Mouse (Mus musculus) hindbrain, embryonic 11.5 days (tissue): ENCODE measurements around the gene Celf2. TPM values are rescaled to one million over a fixed set of nuclear protein-coding genes. Genes with fewer than 3 reads are reported as not detected.

Experiments
- ATAC-seq: fragments of 200-750 bp; cut with Nextera tagmentation; 2 replicates; pipeline ENCODE4 v1.8.0; 2017; ENCODE audit warnings: mild to moderate bottlenecking, moderate TSS enrichment, moderate library complexity; ENCODE audit not compliant: low FRiP score
- DNase-seq: peaks from one replicate; pipeline ENCODE4 v3.0.0-alpha.2; 2015; ENCODE audit warnings: low spot score
- H3K27ac ChIP-seq: fragments of 300-500 bp; sonication (generic); 2 replicates; pipeline ENCODE4 v1.5.1; 2014; ENCODE audit warnings: mild to moderate bottlenecking, low read depth, low read length
- H3K27me3 ChIP-seq: fragments of 300-500 bp; sonication (generic); 2 replicates; pipeline ENCODE4 v1.6.1; 2014; ENCODE audit warnings: mild to moderate bottlenecking, low read length, moderate library complexity, mixed read lengths; ENCODE audit not compliant: control insufficient read depth, insufficient read depth
- H3K36me3 ChIP-seq: fragments of 300-500 bp; sonication (generic); 2 replicates; pipeline ENCODE4 v1.6.1; 2014; ENCODE audit warnings: mild to moderate bottlenecking, low read length, moderate library complexity, mixed read lengths; ENCODE audit not compliant: control insufficient read depth, insufficient read depth
- H3K4me1 ChIP-seq: fragments of 300-500 bp; sonication (generic); replicated peaks from 2 replicates; pipeline ENCODE4 v1.6.1; 2014; ENCODE audit warnings: low read length, mixed read lengths; ENCODE audit not compliant: control insufficient read depth, insufficient read depth
- H3K4me2 ChIP-seq: fragments of 300-500 bp; sonication (generic); replicated peaks from 2 replicates; pipeline ENCODE4 v1.6.1; 2014; ENCODE audit warnings: mild to moderate bottlenecking, low read depth, low read length
- H3K4me3 ChIP-seq: fragments of 300-500 bp; sonication (generic); 2 replicates; pipeline ENCODE4 v1.5.1; 2014; ENCODE audit warnings: low read depth, low read length
- H3K9ac ChIP-seq: fragments of 300-500 bp; sonication (generic); 2 replicates; pipeline ENCODE4 v1.6.1; 2014; ENCODE audit warnings: low read depth, low read length
- H3K9me3 ChIP-seq: fragments of 300-500 bp; sonication (generic); 2 replicates; pipeline ENCODE4 v1.6.1; 2016; ENCODE audit warnings: low read length; ENCODE audit not compliant: control insufficient read depth
- whole genome bisulfite sequencing: fragments of 180-500 bp; shearing (Covaris S2); extraction: QIAGEN DNeasy Blood & Tissue Kit; methylation state at CpG from one replicate; pipeline ENCODE4 v1.1.7; 2014; 5-methylcytosine and 5-hydroxymethylcytosine counted together
- polyA plus RNA-seq: library from polyadenylated mRNA; unstranded; fragments of >200 nt; fragmentation: Nextera tagmentation; extraction: Ambion mirVana; gene quantifications from 2 replicates; pipeline ENCODE4 v1.2.1, GENCODE M21; 2014

Gene Celf2
- polyA plus RNA-seq, 1 experiment from 2014 or later: 82.4 TPM

DNA sequence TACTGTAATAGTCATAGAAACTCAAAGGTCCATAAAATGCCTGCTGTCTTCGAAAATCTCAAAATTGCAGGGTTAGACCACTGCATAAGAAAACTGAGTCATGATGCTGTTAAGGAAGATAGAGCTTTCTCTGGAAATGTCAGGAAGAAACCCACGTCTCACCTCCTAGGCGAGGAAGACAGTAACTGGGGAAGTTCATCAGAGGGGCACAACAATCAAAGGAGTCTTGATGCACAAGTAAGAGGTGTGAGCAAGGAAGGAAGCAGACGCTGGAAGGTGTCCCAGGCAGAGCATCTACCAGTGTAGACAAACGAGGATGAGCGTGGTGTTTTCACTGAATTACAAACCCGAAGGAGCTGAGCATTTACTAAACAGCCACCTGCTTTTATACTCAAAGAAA lies 282.6 kb downstream of the Celf2 start:
- Histone ChIP-seq H3K27ac (no peak overlapping the region), H3K9me3 (no peaks in the 10 kb centered on the region), H3K36me3 (no peaks in the 10 kb centered on the region), H3K4me3 (no peak overlapping the region), H3K4me2 (no peak overlapping the region), H3K27me3 (no peaks in the 10 kb centered on the region), H3K9ac (no peak overlapping the region), H3K4me1 (0 out of 2 replicates have a peak, but pooled peaks cover 4% of the 10 kb centered on the region)
- ATAC-seq: no peak
- DNase-seq: no peak
- WGBS: 91% methylated on average over 7 of the region's 7 CpGs

DNA sequence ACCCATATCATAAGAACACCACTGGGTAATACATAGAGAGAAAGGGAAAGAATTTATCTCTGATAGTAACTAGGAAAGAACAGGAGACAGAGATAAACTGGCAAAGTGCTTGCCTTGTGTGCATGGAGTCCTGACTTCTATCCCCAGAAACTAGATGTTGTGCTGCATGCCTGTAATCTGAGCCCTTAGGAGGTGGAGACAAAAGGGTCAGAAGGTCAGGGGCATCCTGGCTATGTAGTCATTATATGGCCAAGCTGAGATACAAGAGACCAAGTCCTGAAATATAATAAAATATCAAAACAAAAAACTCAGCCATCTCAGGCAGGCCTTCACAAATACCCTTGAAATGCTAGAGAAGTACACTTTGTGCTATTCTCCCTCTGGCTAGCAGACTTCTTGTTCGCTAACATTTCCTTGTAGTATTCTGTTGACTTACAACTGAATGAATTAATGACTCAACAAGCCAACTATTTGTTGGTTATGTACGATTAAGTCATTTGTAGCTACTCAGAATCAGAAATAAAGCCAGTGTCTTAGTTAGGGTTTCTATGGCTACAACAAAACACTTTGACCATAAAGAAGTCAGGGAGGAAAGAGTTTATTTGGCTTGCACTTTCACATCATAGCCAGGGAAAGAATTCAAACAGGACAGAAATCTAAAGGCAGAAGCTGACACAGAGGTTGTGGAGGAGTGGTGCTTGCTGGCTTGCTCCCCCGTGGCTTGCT lies 284.9 kb downstream of the Celf2 start:
- no peaks in the 10 kb centered on the region for H3K9me3 ChIP-seq
- whole genome bisulfite sequencing: 79% methylated on average over 3 of the region's 3 CpGs
- no peak overlapping the region for H3K4me2 ChIP-seq
- 0 out of 2 replicates have a peak, but pooled peaks cover 4% of the 10 kb centered on the region for H3K4me1 ChIP-seq
- ATAC-seq: no peak
- H3K4me3 ChIP-seq: no peak overlapping the region
- H3K36me3 ChIP-seq: no peaks in the 10 kb centered on the region
- H3K27ac ChIP-seq: no peak overlapping the region
- H3K9ac ChIP-seq: no peak overlapping the region
- H3K27me3 ChIP-seq: no peaks in the 10 kb centered on the region
- no peak for DNase-seq

DNA sequence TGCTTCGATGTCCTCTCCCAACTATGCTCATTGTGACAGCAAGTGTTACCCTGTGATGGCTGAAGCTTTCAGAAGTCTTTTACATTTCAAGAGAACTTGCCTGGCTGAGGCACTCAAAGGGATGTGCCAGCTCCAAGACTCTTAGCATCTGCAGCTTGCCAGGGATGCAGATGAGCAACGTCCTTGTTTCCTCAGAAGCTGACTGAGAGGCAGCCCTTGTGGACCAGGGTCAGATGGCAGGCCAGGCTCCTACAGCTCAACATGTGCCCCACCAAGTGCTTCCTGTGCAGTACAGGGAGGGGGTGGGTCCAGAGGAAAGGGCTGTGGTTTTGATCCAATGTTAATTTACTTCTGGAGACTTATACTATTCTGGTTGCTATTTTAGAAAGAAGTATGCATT lies 285.8 kb downstream of the Celf2 start:
- Histone ChIP-seq H3K9ac (no peak overlapping the region), H3K4me3 (no peak overlapping the region), H3K27ac (no peak overlapping the region), H3K27me3 (no peaks in the 10 kb centered on the region), H3K4me2 (no peak overlapping the region), H3K36me3 (no peaks in the 10 kb centered on the region), H3K4me1 (0 out of 2 replicates have a peak, but pooled peaks cover 4% of the 10 kb centered on the region), H3K9me3 (no peaks in the 10 kb centered on the region)
- no peak for DNase-seq
- no peak for ATAC-seq
- 40% methylated on average over 2 of the region's 2 CpGs for WGBS

DNA sequence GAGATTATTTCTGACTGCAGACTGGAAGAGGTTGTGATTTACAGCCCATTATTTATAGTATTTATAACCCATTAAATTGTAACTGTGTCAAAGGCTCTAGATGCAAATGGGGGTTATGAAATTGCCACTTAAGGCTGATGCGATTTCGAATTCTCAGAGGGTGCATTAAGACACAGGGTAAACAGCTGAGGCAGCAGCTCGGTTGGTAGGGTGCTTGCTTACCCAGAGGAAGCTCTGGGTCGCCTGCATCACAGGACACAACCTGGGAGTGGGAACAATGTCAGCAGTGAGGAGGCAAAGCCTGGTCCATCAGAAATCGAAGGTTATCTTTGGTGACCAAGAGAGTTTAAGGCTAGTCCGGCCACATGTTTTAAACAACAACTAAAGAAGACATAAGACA lies 286.5 kb downstream of the Celf2 start:
- H3K9me3 ChIP-seq: no peaks in the 10 kb centered on the region
- ATAC-seq: peak; percentile 72
- 0 out of 2 replicates have a peak, but pooled peaks cover 4% of the 10 kb centered on the region for H3K4me1 ChIP-seq
- H3K27me3 ChIP-seq: no peaks in the 10 kb centered on the region
- 76% methylated on average over 6 of the region's 6 CpGs for WGBS
- H3K9ac ChIP-seq: no peak overlapping the region
- 0 out of 2 replicates have a peak overlapping the region, but pooled peaks have one; percentile 17 for H3K27ac ChIP-seq
- no peaks in the 10 kb centered on the region for H3K36me3 ChIP-seq
- H3K4me3 ChIP-seq: no peak overlapping the region
- DNase-seq: no peak
- H3K4me2 ChIP-seq: no peak overlapping the region

DNA sequence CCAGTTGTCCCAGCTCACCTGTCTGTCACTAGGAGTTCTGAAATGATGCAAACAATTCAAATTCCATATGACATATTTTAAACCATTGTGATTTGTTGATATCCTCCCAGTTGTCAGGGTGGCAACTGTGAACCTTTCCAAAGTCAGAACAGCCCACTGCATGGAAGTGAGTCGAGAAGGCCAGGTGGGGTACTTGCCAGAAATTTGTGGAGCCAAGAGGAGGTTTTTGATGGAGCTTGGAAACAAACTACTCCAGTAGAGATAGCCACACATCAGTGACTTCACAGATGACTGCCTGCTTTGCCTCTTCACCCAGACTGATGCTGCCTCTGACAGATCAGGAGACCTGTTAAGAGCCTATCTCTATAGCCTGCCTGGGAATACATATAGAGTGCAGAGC lies 287.5 kb downstream of the Celf2 start:
- 0 out of 2 replicates have a peak, but pooled peaks cover 4% of the 10 kb centered on the region for H3K4me1 ChIP-seq
- no peaks in the 10 kb centered on the region for H3K9me3 ChIP-seq
- H3K9ac ChIP-seq: no peak overlapping the region
- ATAC-seq (peak; percentile 34; the same call in 1 of the 2 replicates), DNase-seq (no peak)
- no peak overlapping the region for H3K4me2 ChIP-seq
- H3K27ac ChIP-seq: no peak overlapping the region
- H3K27me3 ChIP-seq: no peaks in the 10 kb centered on the region
- WGBS: 85% methylated on average over 1 of the region's 1 CpGs
- H3K4me3 ChIP-seq: no peak overlapping the region
- H3K36me3 ChIP-seq: no peaks in the 10 kb centered on the region

DNA sequence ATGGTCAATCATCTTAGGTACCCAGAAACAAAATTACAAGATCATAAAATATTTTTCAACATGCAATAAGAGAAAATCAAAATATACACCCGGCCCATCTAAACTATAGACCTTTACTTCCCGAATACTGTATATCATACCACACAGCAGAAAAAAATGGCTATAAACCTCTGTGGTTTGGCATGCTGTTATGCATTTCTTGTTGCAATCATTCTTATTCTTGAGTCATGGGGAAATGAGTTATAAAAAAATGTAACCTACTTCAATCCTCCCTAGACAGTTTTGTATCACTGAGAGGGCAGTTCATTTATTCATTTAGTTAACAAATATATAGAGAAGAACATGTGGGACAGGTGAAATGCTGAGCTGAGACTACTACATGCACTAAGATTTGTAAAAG lies 291.3 kb downstream of the Celf2 start:
- DNase-seq (no peak), ATAC-seq (no peak)
- H3K9me3 ChIP-seq: no peaks in the 10 kb centered on the region
- H3K4me2 ChIP-seq: no peak overlapping the region
- no peak overlapping the region for H3K27ac ChIP-seq
- H3K4me1 ChIP-seq: no peaks in the 10 kb centered on the region
- H3K27me3 ChIP-seq: no peaks in the 10 kb centered on the region
- no peak overlapping the region for H3K9ac ChIP-seq
- no peaks in the 10 kb centered on the region for H3K36me3 ChIP-seq
- no peak overlapping the region for H3K4me3 ChIP-seq
- 89% methylated on average over 2 of the region's 2 CpGs for WGBS

DNA sequence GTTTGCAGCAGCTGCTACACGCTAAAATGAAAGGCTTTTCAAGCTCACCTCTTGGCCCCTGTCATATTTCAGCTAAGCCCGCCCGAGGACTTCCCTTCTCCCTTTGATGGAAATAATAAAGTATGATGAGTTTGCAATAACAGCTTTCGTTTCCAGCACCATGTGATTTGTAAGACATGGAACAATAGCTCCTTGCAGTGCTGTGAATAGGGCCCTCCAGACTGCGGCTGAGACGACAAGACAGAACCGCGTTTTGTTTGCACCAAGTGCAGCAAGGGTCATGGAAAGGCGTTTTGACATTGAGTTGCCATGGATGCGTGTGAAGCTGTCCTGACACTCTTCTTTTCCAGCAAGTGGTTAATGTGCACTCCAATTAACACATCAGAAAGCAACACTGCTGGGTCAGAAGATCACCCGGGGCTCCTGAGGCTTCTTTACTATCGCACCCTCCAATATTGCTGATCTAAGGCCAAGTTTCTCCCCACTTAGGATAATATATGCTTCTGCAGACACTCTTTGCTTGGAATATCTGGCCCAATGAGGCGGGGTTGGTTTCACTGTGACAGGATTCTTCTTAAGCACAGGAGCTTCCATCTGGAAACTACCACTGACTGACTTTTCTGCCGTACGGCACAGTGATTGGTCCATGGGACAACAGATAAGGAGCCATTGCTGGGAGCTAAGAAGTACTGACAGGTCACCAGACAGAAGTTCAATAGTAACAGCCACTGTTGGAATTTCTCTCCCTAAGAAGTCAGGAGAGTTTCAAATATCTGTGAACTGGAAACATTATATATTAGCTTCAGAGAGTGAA lies 301.5 kb downstream of the Celf2 start:
- peak; percentile 96 for ATAC-seq
- 30% methylated on average over 15 of the region's 15 CpGs for WGBS
- H3K9ac ChIP-seq: no peak overlapping the region
- peak overlapping the region; percentile 7; the same call in 1 of the 2 replicates for H3K4me2 ChIP-seq
- no peaks in the 10 kb centered on the region; the same call in 1 of the 2 replicates for H3K4me1 ChIP-seq
- no peaks in the 10 kb centered on the region for H3K36me3 ChIP-seq
- H3K27ac ChIP-seq: peak overlapping the region; percentile 30; the same call in 1 of the 2 replicates
- H3K4me3 ChIP-seq: no peak overlapping the region
- no peaks in the 10 kb centered on the region for H3K9me3 ChIP-seq
- DNase-seq: peak; percentile 63
- no peaks in the 10 kb centered on the region for H3K27me3 ChIP-seq

DNA sequence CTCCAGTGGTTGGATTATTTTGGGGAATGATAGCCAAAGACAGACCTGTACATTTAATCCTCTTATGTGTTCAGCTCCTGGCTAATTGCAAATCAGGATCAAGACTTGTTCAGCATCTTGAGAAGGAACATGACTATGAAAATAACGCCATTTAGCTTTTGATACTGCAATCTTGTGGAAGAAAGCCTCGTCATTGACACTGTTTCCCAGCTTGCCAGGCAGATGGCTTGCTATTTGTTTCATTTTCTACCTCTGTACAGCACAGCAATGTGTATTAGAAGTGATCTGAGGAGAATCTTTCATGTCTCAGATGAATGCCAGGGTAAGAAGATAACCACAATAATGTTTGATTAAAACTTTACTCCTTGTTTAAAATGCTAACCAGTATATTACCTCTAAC lies 315.9 kb downstream of the Celf2 start:
- H3K4me3 ChIP-seq: no peak overlapping the region
- H3K4me1 ChIP-seq: no peaks in the 10 kb centered on the region
- H3K9ac ChIP-seq: no peak overlapping the region
- no peaks in the 10 kb centered on the region for H3K27me3 ChIP-seq
- no peaks in the 10 kb centered on the region for H3K36me3 ChIP-seq
- no peak overlapping the region for H3K4me2 ChIP-seq
- no peak for DNase-seq
- H3K9me3 ChIP-seq: no peaks in the 10 kb centered on the region
- ATAC-seq: no peak
- 87% methylated on average over 2 of the region's 2 CpGs for WGBS
- H3K27ac ChIP-seq: no peak overlapping the region
